Mouse (Mus musculus) layer of hippocampus, adult 2 months (tissue): Measurements from ENCODE around the gene Gm11444. TPM values are rescaled to one million over a fixed set of nuclear protein-coding genes. Genes with fewer than 3 reads are reported as not detected.

Experiments
- DNase-seq, 2 experiments: peaks; one replicate each; pipeline ENCODE4 v3.0.0; 2022; ENCODE audit warnings: low spot score in 2 of 2
- H3K27ac ChIP-seq: fragments of 200-600 bp; 2 replicates; pipeline ENCODE4 v1.8.1; 2022
- H3K4me3 ChIP-seq: fragments of 200-600 bp; 2 replicates; pipeline ENCODE4 v1.8.1; 2022; ENCODE audit warnings: mild to moderate bottlenecking
- CTCF ChIP-seq: fragments of 200-600 bp; conservative IDR thresholded peaks from 2 replicates; pipeline ENCODE4 v1.8.1; 2022; ENCODE audit warnings: antibody characterized with exemption, mild to moderate bottlenecking, moderate library complexity
- long read RNA-seq, 2 experiments: library from polyadenylated mRNA; stranded (forward); transcript quantifications; one replicate each; pipeline ENCODE4 v2.0.0; 2021; ENCODE audit warnings: borderline mapping rate in 2 of 2
- total RNA-seq, 2 experiments: library from RNA; stranded (reverse); gene quantifications; 2 replicates each; pipeline ENCODE4 v1.2.3; 2021

The Gm11444 gene
- not detected for total RNA-seq
- long read RNA-seq, experiment 1, result 0 reads
- long read RNA-seq, experiment 2, result 0 reads

- no peak for TF ChIP-seq CTCF
- Histone ChIP-seq H3K4me3 (no peak within 1 kb of the TSS), H3K27ac (no peak within 1 kb of the TSS)
- DNase-seq, result no peak
Observed at GRCm38 (mm10) chr11:85850233-85850632, at the start of gene Gm11444. Gm11444 (minus strand) TSS chr11:85850333.

GRCm38 (mm10) chr11:85896335-85896985 is 46.3 kb upstream of the Gm11444 start:
- Histone ChIP-seq H3K27ac (no peak overlapping the region), H3K4me3 (no peak overlapping the region)
- no peak for DNase-seq
- TF ChIP-seq CTCF, result no peak

- peak overlapping the region; percentile 11 for H3K4me3 ChIP-seq
- TF ChIP-seq CTCF, result no peak
Observed at GRCm38 (mm10) chr11:85894731-85895545, 44.8 kb upstream of the Gm11444 start.

GRCm38 (mm10) chr11:85894136-85894530 is 44.0 kb upstream of the Gm11444 start:
- DNase-seq, result no peak
- H3K27ac ChIP-seq, result no peak overlapping the region
- TF ChIP-seq CTCF, result no peak
- no peak overlapping the region for H3K4me3 ChIP-seq

More at GRCm38 (mm10) chr11:85894731-85895545, 44.8 kb upstream of the Gm11444 start:
- DNase-seq, result no peak
- H3K27ac ChIP-seq, result no peak overlapping the region

GRCm38 (mm10) chr11:85893400-85894135 is 43.4 kb upstream of the Gm11444 start:
- H3K27ac ChIP-seq, result no peak overlapping the region
- H3K4me3 ChIP-seq, result no peak overlapping the region
- TF ChIP-seq CTCF, result no peak
- no peak for DNase-seq

- Histone ChIP-seq H3K4me3 (no peak overlapping the region), H3K27ac (no peak overlapping the region)
- TF ChIP-seq CTCF, result no peak
- no peak for DNase-seq
Observed at GRCm38 (mm10) chr11:85892771-85893170, 42.6 kb upstream of the Gm11444 start.

- DNase-seq, result no peak
- Histone ChIP-seq H3K27ac (no peak overlapping the region), H3K4me3 (no peak overlapping the region)
- no peak for TF ChIP-seq CTCF
Observed at GRCm38 (mm10) chr11:85891692-85892040, 41.5 kb upstream of the Gm11444 start.

- no peak for TF ChIP-seq CTCF
- no peak overlapping the region for H3K27ac ChIP-seq
- DNase-seq, result no peak
Observed at GRCm38 (mm10) chr11:85891010-85891691, 41.0 kb upstream of the Gm11444 start.

GRCm38 (mm10) chr11:85890563-85890845 is 40.4 kb upstream of the Gm11444 start:
- no peak for DNase-seq
- H3K27ac ChIP-seq, result no peak overlapping the region
- TF ChIP-seq CTCF, result no peak
- no peak overlapping the region for H3K4me3 ChIP-seq

More at GRCm38 (mm10) chr11:85891010-85891691, 41.0 kb upstream of the Gm11444 start:
- no peak overlapping the region for H3K4me3 ChIP-seq

- DNase-seq, result no peak
- H3K27ac ChIP-seq, result no peak overlapping the region
- no peak overlapping the region for H3K4me3 ChIP-seq
- TF ChIP-seq CTCF, result no peak
Observed at GRCm38 (mm10) chr11:85889730-85890562, 39.8 kb upstream of the Gm11444 start.

- Histone ChIP-seq H3K27ac (no peak overlapping the region), H3K4me3 (no peak overlapping the region)
- no peak for TF ChIP-seq CTCF
- DNase-seq, result no peak
Observed at GRCm38 (mm10) chr11:85889056-85889729, 39.1 kb upstream of the Gm11444 start.
